Mouse (Mus musculus) left cerebral cortex, adult 2 months (tissue): Measurements from ENCODE around the gene Gm9837. TPM values are rescaled to one million over a fixed set of nuclear protein-coding genes. Genes with fewer than 3 reads are reported as not detected.
A peak's percentile ranks its signal among the peaks of the same experiment; 100 is the strongest.

Experiments
- DNase-seq, 2 experiments: peaks; one replicate each; pipeline ENCODE4 v3.0.0; 2021 to 2022; ENCODE audit warnings: low spot score in 2 of 2, mixed read lengths in 1 of 2; ENCODE audit errors: extremely low spot score in 1 of 2
- H3K27ac ChIP-seq: fragments of 200-600 bp; 2 replicates; pipeline ENCODE4 v1.8.1; 2022
- H3K4me3 ChIP-seq: fragments of 200-600 bp; 2 replicates; pipeline ENCODE4 v1.8.1; 2022
- CTCF ChIP-seq: fragments of 200-600 bp; IDR thresholded peaks from 2 replicates; pipeline ENCODE4 v1.8.1; 2022; ENCODE audit warnings: antibody characterized with exemption, mild to moderate bottlenecking, moderate library complexity
- intact Hi-C: fragments of 180-260 bp; cut with DNase I; formaldehyde crosslinking; loops from one replicate; pipeline ENCODE4 v1.15.1; 2025
- long read RNA-seq, 2 experiments: library from polyadenylated mRNA; stranded (forward); transcript quantifications; one replicate each; pipeline ENCODE4 v2.0.0; 2021; ENCODE audit warnings: borderline mapping rate in 2 of 2
- total RNA-seq, 2 experiments: library from RNA; stranded (reverse); gene quantifications; 2 replicates each; pipeline ENCODE4 v1.2.3; 2021

Gm9837 gene
- total RNA-seq = under 1 TPM in 1 of 2 experiments, not detected in 1; 0.84 TPM
- long read RNA-seq, experiment 1 = 0 reads
- long read RNA-seq, experiment 2 = 0 reads

GRCm38 (mm10) chr11:53469968-53470695, at the start of gene Gm9837:
Gm9837 (minus strand) TSS chr11:53470479.
- intact Hi-C loops = loop anchor here (1.0 to 10.0 kb wide), 7 partner anchors 27 to 375 kb away; partner anchors contain the start of gene Kif3a
- peak within 1 kb of the TSS; percentile 85 for H3K27ac ChIP-seq
- peak; percentile 91 to 94 for DNase-seq
- TF ChIP-seq CTCF = peak; percentile 92
- H3K4me3 ChIP-seq = peak within 1 kb of the TSS; percentile 29

GRCm38 (mm10) chr11:53519207-53520121, 49.2 kb upstream of the Gm9837 start, which contains the start of gene Sept8:
Sept8 (plus strand) TSS chr11:53519257.
- TF ChIP-seq CTCF = no peak; the same call in 1 of the 2 replicates

GRCm38 (mm10) chr11:53518759-53519158, 48.5 kb upstream of the Gm9837 start:
- DNase-seq = no peak
- H3K27ac ChIP-seq = peak overlapping the region; percentile 99
- no peak overlapping the region for H3K4me3 ChIP-seq
- no peak for TF ChIP-seq CTCF
- intact Hi-C loops = no loop called here

More at GRCm38 (mm10) chr11:53519207-53520121, 49.2 kb upstream of the Gm9837 start, which contains the start of gene Sept8:
- DNase-seq = peak; percentile 67 to 71
- Histone ChIP-seq H3K27ac (peak within 1 kb of the TSS; percentile 99), H3K4me3 (peak within 1 kb of the TSS; percentile 81)
- intact Hi-C loops = loop anchor here (2.0 kb wide), 2 partner anchors 23 to 49 kb away; partner anchors contain the start of gene Gm9837

- H3K4me3 ChIP-seq = no peak overlapping the region
- no peak for DNase-seq
- TF ChIP-seq CTCF = no peak
- intact Hi-C loops = no loop called here
- H3K27ac ChIP-seq = no peak overlapping the region
Observed at GRCm38 (mm10) chr11:53516775-53517627, 46.7 kb upstream of the Gm9837 start.

GRCm38 (mm10) chr11:53510351-53510750, 40.1 kb upstream of the Gm9837 start:
- H3K4me3 ChIP-seq = no peak overlapping the region
- peak; percentile 1; the same call in 1 of the 2 replicates for TF ChIP-seq CTCF
- DNase-seq = no peak
- intact Hi-C loops = no loop called here
- no peak overlapping the region for H3K27ac ChIP-seq

GRCm38 (mm10) chr11:53508591-53508990, 38.3 kb upstream of the Gm9837 start:
- intact Hi-C loops = no loop called here
- TF ChIP-seq CTCF = no peak
- H3K27ac ChIP-seq = no peak overlapping the region
- DNase-seq = no peak
- H3K4me3 ChIP-seq = no peak overlapping the region

- intact Hi-C loops = no loop called here
- DNase-seq = no peak
- no peak overlapping the region for H3K27ac ChIP-seq
- no peak for TF ChIP-seq CTCF
- H3K4me3 ChIP-seq = no peak overlapping the region
Observed at GRCm38 (mm10) chr11:53508152-53508551, 37.9 kb upstream of the Gm9837 start.

- no peak for DNase-seq
- no peak overlapping the region for H3K4me3 ChIP-seq
- TF ChIP-seq CTCF = no peak
- intact Hi-C loops = no loop called here
- no peak overlapping the region for H3K27ac ChIP-seq
Observed at GRCm38 (mm10) chr11:53507098-53507805, 37.0 kb upstream of the Gm9837 start.

GRCm38 (mm10) chr11:53505026-53505663, 34.9 kb upstream of the Gm9837 start:
- intact Hi-C loops = no loop called here
- Histone ChIP-seq H3K4me3 (no peak overlapping the region), H3K27ac (no peak overlapping the region)
- no peak for TF ChIP-seq CTCF
- no peak for DNase-seq

GRCm38 (mm10) chr11:53504376-53504775, 34.1 kb upstream of the Gm9837 start:
- intact Hi-C loops = no loop called here
- no peak for DNase-seq
- Histone ChIP-seq H3K27ac (no peak overlapping the region), H3K4me3 (no peak overlapping the region)
- no peak for TF ChIP-seq CTCF
